Mouse (Mus musculus) kidney, adult 11 months (tissue): ENCODE measurements around the gene Nadk2.

ENCODE experiments used
- DNase-seq: peaks from one replicate; pipeline ENCODE4 v3.0.0; 2022

Nadk2 gene

GRCm38 (mm10) chr15:9132693-9133443 is 61.8 kb downstream of the Nadk2 start:
- no peak for DNase-seq

- no peak for DNase-seq
Observed at GRCm38 (mm10) chr15:9134891-9135507, 63.9 kb downstream of the Nadk2 start.

- no peak for DNase-seq
Observed at GRCm38 (mm10) chr15:9139447-9139846, 68.4 kb downstream of the Nadk2 start.

- DNase-seq = peak; percentile 97
Observed at GRCm38 (mm10) chr15:9140252-9140680, 69.2 kb downstream of the Nadk2 start, which contains the start of gene Lmbrd2. TSS of gene Lmbrd2 (plus strand) at chr15:9140550.

GRCm38 (mm10) chr15:9140684-9141171 is 69.7 kb downstream of the Nadk2 start:
- peak; percentile 61 for DNase-seq

- no peak for DNase-seq
Observed at GRCm38 (mm10) chr15:9155325-9155724, 84.3 kb downstream of the Nadk2 start, which contains the start of gene Skp2. TSS of gene Skp2 (minus strand) at chr15:9155425.
